Mouse (Mus musculus): ENCODE data around the gene Iqsec3.

DNA sequence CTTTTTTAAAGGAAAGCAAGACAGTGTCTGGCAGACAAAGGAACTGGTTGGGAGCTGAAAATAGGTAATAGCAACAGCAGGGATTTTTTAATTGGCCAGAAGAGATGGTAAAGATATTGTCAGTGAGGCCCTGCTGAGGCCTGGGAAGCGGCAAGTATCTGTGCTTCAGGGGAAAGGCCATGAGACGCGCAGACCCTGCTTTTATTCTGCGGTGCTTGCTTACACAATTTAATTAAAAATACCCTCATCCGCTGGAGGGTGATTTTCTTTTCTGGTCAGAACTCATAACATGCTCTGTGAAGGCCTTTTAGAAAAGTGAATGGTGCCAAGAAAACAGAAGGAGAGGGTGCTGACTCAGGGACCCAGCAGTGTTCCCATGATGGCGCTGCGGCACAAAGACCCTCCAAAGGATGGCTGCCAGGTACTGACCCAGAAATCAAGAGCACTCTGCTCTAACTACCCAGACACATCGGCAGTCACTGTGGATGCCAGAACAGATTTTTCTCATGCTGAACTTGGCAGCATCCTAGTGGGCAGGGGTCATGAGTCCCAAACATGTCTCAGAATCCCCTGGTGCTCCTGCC lies 70.7 kb downstream of the Iqsec3 start:
- TF ChIP-seq GATA1 (IDR thresholded peaks at IDR 0.05; ENCODE audit: borderline replicate concordance, low read length) (no peak), FLI1 (IDR thresholded peaks at IDR 0.05; ENCODE audit: low read length) (no peak)
